Mouse (Mus musculus) cerebellum, adult 2 months (tissue): ENCODE data around the gene Olfr452.

Experiments
- CTCF ChIP-seq: fragments of 200-500 bp; IDR thresholded peaks from 2 replicates; pipeline ENCODE4 v1.5.1; 2011; ENCODE audit warnings: low read depth, mild to moderate bottlenecking, control low read depth, low read length, moderate library complexity, borderline replicate concordance; ENCODE audit not compliant: insufficient read depth
- POLR2A ChIP-seq: fragments of 200-500 bp; IDR thresholded peaks from 2 replicates; pipeline ENCODE4 v1.6.1; 2011; ENCODE audit warnings: low read length, control low read depth, borderline replicate concordance; ENCODE audit not compliant: insufficient read depth

- TF ChIP-seq CTCF (no peak), POLR2A (no peak)
Measured at GRCm38 (mm10) chr6:42739071-42739470, 45.8 kb upstream of the Olfr452 start, which contains the start of gene Olfr453.
